Mouse (Mus musculus) CH12.LX (cell line): ENCODE measurements at regions not wholly inside any gene's neighbourhood (a gene's known extent, or its start where the extent isn't known, plus 50 kb on each side); places are given as distances from the start of the nearest gene placed in this dataset.
A peak's percentile ranks its signal among the peaks of the same experiment; 100 is the strongest.

ENCODE experiments used
- DNase-seq: peaks from one replicate; pipeline ENCODE4 v3.0.0-alpha.2; 2013; ENCODE audit errors: extremely low read depth
- H3K27ac ChIP-seq: 2 replicates; pipeline ENCODE4 v1.5.1; 2012; ENCODE audit warnings: low read depth, mild to moderate bottlenecking, control low read depth, moderate library complexity; ENCODE audit not compliant: insufficient read depth
- H3K27me3 ChIP-seq: replicated peaks from 2 replicates; pipeline ENCODE3; 2012; ENCODE audit warnings: inconsistent platforms
- H3K36me3 ChIP-seq, 2 experiments: replicated peaks in 1 of 2; 2 replicates each; pipeline versions ENCODE3 to v1.6.1; 2012; ENCODE audit warnings: inconsistent platforms in 1 of 2, low read length in 1 of 2, mild to moderate bottlenecking in 1 of 2, mixed read lengths in 1 of 2, moderate library complexity in 1 of 2; ENCODE audit not compliant: control insufficient read depth in 1 of 2, insufficient read depth in 1 of 2
- H3K4me1 ChIP-seq, 2 experiments: 2 replicates each; pipeline ENCODE4 v1.6.1; 2012; ENCODE audit warnings: inconsistent platforms in 1 of 2, moderate library complexity in 1 of 2; ENCODE audit not compliant: insufficient read depth in 2 of 2, control insufficient read depth in 1 of 2
- H3K4me2 ChIP-seq: 2 replicates; pipeline ENCODE4 v1.6.1; 2012; ENCODE audit warnings: low read depth, mild to moderate bottlenecking, control low read depth; ENCODE audit not compliant: poor library complexity, insufficient read depth, severe bottlenecking
- H3K4me3 ChIP-seq, 3 experiments: fragments of 150-350 bp in 1 of 3; sonication (generic) in 1 of 3; replicated peaks in 1 of 3; 2 replicates each; pipeline versions ENCODE3 to v1.5.1; 2011 to 2012; ENCODE audit warnings: low read depth in 2 of 3, low read length in 2 of 3, mild to moderate bottlenecking in 2 of 3, moderate library complexity in 2 of 3, control low read depth in 1 of 3, improper control_type of control experiment in 1 of 3, inconsistent platforms in 1 of 3, mixed read lengths in 1 of 3; ENCODE audit not compliant: poor library complexity in 1 of 3
- H3K79me2 ChIP-seq: replicated peaks from 2 replicates; pipeline ENCODE4 v1.6.1; 2012; ENCODE audit warnings: mild to moderate bottlenecking, moderate library complexity; ENCODE audit not compliant: control insufficient read depth, poor library complexity, insufficient read depth, severe bottlenecking; ENCODE audit errors: extremely low read depth
- H3K9ac ChIP-seq: 2 replicates; pipeline ENCODE4 v1.6.1; 2012; ENCODE audit warnings: low read depth, mild to moderate bottlenecking, control low read depth, moderate library complexity; ENCODE audit not compliant: insufficient read depth
- H3K9me3 ChIP-seq: replicated peaks from 2 replicates; pipeline ENCODE3; 2012; ENCODE audit warnings: low read length, inconsistent platforms, mixed read lengths
- CHD2 ChIP-seq: IDR thresholded peaks from 2 replicates; pipeline ENCODE4 v1.6.1; 2011; ENCODE audit warnings: low read length, improper control_type of control experiment
- ELF1 ChIP-seq: IDR thresholded peaks from 2 replicates; pipeline ENCODE4 v1.6.1; 2014; ENCODE audit warnings: low read depth, mild to moderate bottlenecking, inconsistent platforms, low read length, improper control_type of control experiment
- ETS1 ChIP-seq: conservative IDR thresholded peaks from 2 replicates; pipeline ENCODE4 v1.6.1; 2012; ENCODE audit warnings: low read depth, mild to moderate bottlenecking, inconsistent platforms, low read length, improper control_type of control experiment, moderate library complexity
- GABPA ChIP-seq: IDR thresholded peaks from 2 replicates; pipeline ENCODE4 v1.6.1; 2012; ENCODE audit warnings: low read depth, low read length, improper control_type of control experiment, inconsistent platforms; ENCODE audit not compliant: insufficient replicate concordance
- HCFC1 ChIP-seq: IDR thresholded peaks from 2 replicates; pipeline ENCODE4 v1.6.1; 2012; ENCODE audit warnings: low read depth, mild to moderate bottlenecking, inconsistent platforms, low read length, improper control_type of control experiment
- IRF4 ChIP-seq: IDR thresholded peaks from 2 replicates; pipeline ENCODE4 v1.6.1; 2014; ENCODE audit warnings: low read depth, mild to moderate bottlenecking, inconsistent platforms, low read length, improper control_type of control experiment
- JUN ChIP-seq: IDR thresholded peaks from 2 replicates; pipeline ENCODE4 v1.6.1; 2011; ENCODE audit warnings: low read depth, mild to moderate bottlenecking, low read length, improper control_type of control experiment, moderate library complexity; ENCODE audit not compliant: insufficient read depth
- KAT2A ChIP-seq: IDR thresholded peaks from 2 replicates; pipeline ENCODE4 v1.6.1; 2012; ENCODE audit warnings: low read length, improper control_type of control experiment, inconsistent platforms; ENCODE audit not compliant: insufficient replicate concordance
- MAFK ChIP-seq: IDR thresholded peaks from 2 replicates; pipeline ENCODE4 v1.6.1; 2011; ENCODE audit warnings: low read length, improper control_type of control experiment; ENCODE audit not compliant: insufficient replicate concordance
- NELFE ChIP-seq: IDR thresholded peaks from 2 replicates; pipeline ENCODE4 v1.6.1; 2011; ENCODE audit warnings: low read depth, low read length, improper control_type of control experiment
- NRF1 ChIP-seq: IDR thresholded peaks from 2 replicates; pipeline ENCODE4 v1.6.1; 2014; ENCODE audit warnings: low read depth, mild to moderate bottlenecking, inconsistent platforms, low read length, improper control_type of control experiment, moderate library complexity
- POLR2AphosphoS2 ChIP-seq: IDR thresholded peaks from 2 replicates; pipeline ENCODE4 v1.6.1; 2011; ENCODE audit warnings: low read depth, low read length, improper control_type of control experiment
- SMC3 ChIP-seq: IDR thresholded peaks from 2 replicates; pipeline ENCODE4 v1.6.1; 2011; ENCODE audit warnings: low read depth, low read length, improper control_type of control experiment
- TCF12 ChIP-seq: IDR thresholded peaks from 2 replicates; pipeline ENCODE4 v1.6.1; 2014; ENCODE audit warnings: low read depth, mild to moderate bottlenecking, inconsistent platforms, low read length, improper control_type of control experiment
- ZKSCAN1 ChIP-seq: IDR thresholded peaks from 2 replicates; pipeline ENCODE4 v1.6.1; 2012; ENCODE audit warnings: low read depth, inconsistent platforms, low read length, improper control_type of control experiment, borderline replicate concordance
- ZMIZ1 ChIP-seq: IDR thresholded peaks from 2 replicates; pipeline ENCODE4 v1.6.1; 2012; ENCODE audit warnings: low read depth, mild to moderate bottlenecking, inconsistent platforms, low read length, improper control_type of control experiment
- dilution Hi-C: fragments of 300-500 bp; cut with MboI; formaldehyde crosslinking; loops from 2 replicates; pipeline ENCODE4 v1.14.3; 2020; ENCODE audit warnings: low sequenced_read_pairs; ENCODE audit not compliant: extremely low pct_unique_long_range_greater_than_20kb, extremely low pct_ligation_motif_present
- in situ Hi-C: fragments of 300-500 bp; cut with MboI; formaldehyde crosslinking; loops from 3 replicates; pipeline ENCODE4 v1.14.3; 2019; ENCODE audit warnings: low sequenced_read_pairs, low pct_ligation_motif_present, low pct_unique_long_range_greater_than_20kb, mixed read lengths

- H3K27me3 ChIP-seq: peaks cover 48% of the 10 kb centered on the region
- H3K4me1 ChIP-seq: no peaks in the 10 kb centered on the region
- H3K27ac ChIP-seq: no peak overlapping the region
- dilution Hi-C loops: no loop called here
- no peak overlapping the region for H3K4me2 ChIP-seq
- in situ Hi-C loops: no loop called here
- no peak overlapping the region for H3K4me3 ChIP-seq
- no peak overlapping the region for H3K9ac ChIP-seq
- H3K79me2 ChIP-seq: no peaks in the 10 kb centered on the region
- no peak for TF ChIP-seq POLR2AphosphoS2
- TF ChIP-seq NRF1: no peak
- TF ChIP-seq CHD2: no peak
- no peak for TF ChIP-seq SMC3
- TF ChIP-seq TCF12: no peak
- TF ChIP-seq, all 38 proteins: peak for 0
- H3K9me3 ChIP-seq: no peaks in the 10 kb centered on the region
- peak; percentile 4 for DNase-seq
- H3K36me3 ChIP-seq: no peaks in the 10 kb centered on the region
Measured at GRCm38 (mm10) chr8:115568394-115568793, 139.2 kb downstream of the Maf start.

DNA sequence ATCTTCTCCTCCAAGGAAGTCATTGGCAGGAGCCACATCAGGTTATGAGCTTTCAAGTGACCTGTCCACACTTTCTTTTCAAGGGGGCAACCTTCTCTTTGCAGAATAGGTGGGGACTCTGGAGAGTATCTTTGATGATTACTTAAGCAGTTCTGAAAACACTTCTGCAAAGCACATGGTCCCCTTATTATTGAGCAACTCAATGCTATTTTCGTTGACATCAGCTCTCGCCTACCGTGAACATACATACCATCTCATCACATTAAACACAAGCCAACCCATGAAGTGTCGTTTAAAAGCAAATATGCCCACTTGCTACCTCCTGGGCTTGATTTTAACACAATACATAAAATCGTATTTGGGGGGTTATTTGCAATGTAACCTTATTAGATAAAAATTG, 141.8 kb downstream of the Maf start:
- H3K4me2 ChIP-seq: no peak overlapping the region
- no peak overlapping the region for H3K27ac ChIP-seq
- no peaks in the 10 kb centered on the region for H3K4me1 ChIP-seq
- H3K4me3 ChIP-seq: no peak overlapping the region
- TF ChIP-seq SMC3 (no peak), GABPA (no peak), HCFC1 (no peak), ZMIZ1 (no peak), ELF1 (no peak), CHD2 (no peak), ZKSCAN1 (no peak), TCF12 (no peak), ETS1 (no peak), MAFK (no peak), IRF4 (no peak), KAT2A (no peak), JUN (no peak), NELFE (no peak)
- H3K9me3 ChIP-seq: no peaks in the 10 kb centered on the region
- no peak for DNase-seq
- in situ Hi-C loops (no loop called here), dilution Hi-C loops (no loop called here)
- no peak overlapping the region for H3K9ac ChIP-seq
- H3K36me3 ChIP-seq: no peaks in the 10 kb centered on the region
- peaks cover 53% of the 10 kb centered on the region for H3K27me3 ChIP-seq
- H3K79me2 ChIP-seq: no peaks in the 10 kb centered on the region
